Mouse (Mus musculus) right cerebral cortex, postnatal 10 days (tissue): Measurements from ENCODE around the gene Olfr324.

Source experiments
- DNase-seq, 2 experiments: peaks; one replicate each; pipeline ENCODE4 v3.0.0; 2021; ENCODE audit warnings: low spot score in 2 of 2

Olfr324 gene

GRCm38 (mm10) chr11:58634878-58635277 is 40.0 kb downstream of the Olfr324 start:
- no peak for DNase-seq

DNA sequence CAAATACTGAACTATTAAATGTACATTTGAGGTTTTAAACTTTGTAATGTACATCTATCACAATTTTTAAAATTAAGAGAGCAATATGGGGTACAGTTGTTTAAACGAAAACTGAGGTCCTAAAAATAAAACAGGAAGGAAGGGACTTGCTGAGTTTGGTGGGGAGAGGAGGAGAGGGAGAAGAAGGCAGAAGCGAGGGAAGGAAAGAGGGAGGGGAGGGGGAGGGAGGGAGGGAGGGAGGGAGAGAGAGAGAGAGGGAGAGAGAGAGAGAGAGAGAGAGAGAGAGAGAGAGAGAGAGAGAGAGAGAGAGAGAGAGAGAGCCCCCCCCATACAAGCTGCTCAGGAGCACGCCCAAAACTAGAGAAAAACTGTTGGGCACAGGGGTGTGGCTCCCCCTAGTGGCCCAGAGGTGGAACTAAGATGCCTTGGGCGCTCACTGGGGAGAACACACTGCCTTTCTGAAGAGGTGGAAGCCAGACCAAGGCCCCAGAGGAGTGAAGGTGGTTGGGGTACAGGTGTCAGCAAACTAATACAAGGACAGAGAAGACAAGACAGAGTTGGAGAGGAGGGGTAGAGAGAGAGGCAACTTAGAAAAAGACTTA is 41.6 kb downstream of the Olfr324 start:
- DNase-seq = peak; percentile 39 to 59

DNA sequence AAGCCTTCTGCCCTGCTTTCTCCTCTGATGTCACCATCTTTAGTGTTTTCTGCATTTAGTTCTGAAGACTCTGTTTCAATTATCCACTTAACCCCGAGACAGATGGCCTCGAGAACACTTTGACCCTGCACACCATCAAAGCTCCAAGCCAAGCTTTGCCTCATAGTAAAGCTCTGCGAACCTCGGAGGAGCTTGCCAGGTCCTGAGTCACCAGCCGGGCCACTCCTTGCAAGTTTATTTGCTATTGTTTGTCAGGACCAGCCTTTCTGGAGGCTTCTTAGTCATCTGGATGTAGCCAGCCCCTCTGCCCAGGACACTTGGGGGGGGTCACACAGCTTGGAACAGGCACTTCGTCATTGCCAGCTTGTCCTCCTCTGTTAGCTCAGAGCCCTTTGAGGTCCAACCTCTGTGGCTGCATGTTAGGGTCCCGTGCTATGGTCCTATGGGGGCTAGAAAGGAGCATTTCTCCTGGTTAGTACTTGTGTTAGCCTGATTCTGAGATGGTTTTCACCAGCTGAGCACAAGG is 43.3 kb downstream of the Olfr324 start:
- DNase-seq = no peak

DNA sequence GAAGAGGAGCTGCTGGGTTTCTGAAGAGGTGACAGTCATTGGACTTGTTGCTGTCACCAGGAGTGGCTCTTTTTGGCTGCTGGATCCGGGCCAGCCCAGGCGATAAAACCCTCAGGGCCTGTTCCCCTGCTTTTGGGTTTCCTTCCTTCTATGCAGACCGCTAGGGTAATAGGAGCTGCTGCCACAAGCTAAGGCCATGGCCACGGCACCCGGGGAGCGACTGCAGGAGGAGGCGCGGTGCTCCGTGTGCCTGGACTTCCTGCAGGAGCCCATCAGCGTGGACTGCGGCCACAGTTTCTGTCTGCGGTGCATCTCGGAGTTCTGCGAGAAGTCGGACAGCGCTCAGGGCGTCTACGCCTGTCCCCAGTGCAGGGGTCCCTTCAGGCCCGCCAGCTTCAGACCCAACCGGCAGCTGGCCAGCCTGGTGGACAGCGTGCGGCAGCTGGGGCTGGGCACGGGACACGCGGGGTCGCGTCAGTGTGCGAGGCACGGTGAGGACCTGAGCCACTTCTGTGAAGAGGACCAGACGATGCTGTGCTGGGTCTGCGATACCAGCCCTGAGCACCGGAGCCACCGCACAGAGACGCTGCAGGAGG is 45.5 kb downstream of the Olfr324 start, which contains the start of gene Trim58:
TSS of gene Trim58 (plus strand) at position 194 of the 596 bp plus-strand sequence.
- peak; percentile 24 to 32 for DNase-seq

- no peak for DNase-seq
These were observed 46.1 kb downstream of the Olfr324 start for GRCm38 (mm10) chr11:58641057-58641456.

GRCm38 (mm10) chr11:58641638-58642358 is 46.9 kb downstream of the Olfr324 start:
- no peak for DNase-seq

- peak; percentile 34 to 48 for DNase-seq
These were observed 48.4 kb downstream of the Olfr324 start for GRCm38 (mm10) chr11:58643350-58643749.
